Mouse (Mus musculus) ES-E14 (cell line): Measurements from ENCODE around the gene Srpr. TPM values are rescaled to one million over a fixed set of nuclear protein-coding genes. Genes with fewer than 3 reads are reported as not detected.
A peak's percentile ranks its signal among the peaks of the same experiment; 100 is the strongest.

Source experiments
- DNase-seq: peaks from one replicate; pipeline ENCODE4 v3.0.0-alpha.2; 2013; ENCODE audit warnings: low read depth, low spot score
- H3K27ac ChIP-seq: 2 replicates; pipeline ENCODE4 v1.5.1; 2012; ENCODE audit warnings: low read depth, mild to moderate bottlenecking, low read length, moderate library complexity, mixed read lengths; ENCODE audit not compliant: poor library complexity, insufficient read depth, severe bottlenecking
- H3K36me3 ChIP-seq: 2 replicates; pipeline ENCODE4 v1.6.1; 2012; ENCODE audit warnings: mild to moderate bottlenecking, low read length, moderate library complexity, mixed read lengths; ENCODE audit not compliant: control insufficient read depth, poor library complexity, insufficient read depth, severe bottlenecking
- H3K4me1 ChIP-seq, 2 experiments: fragments of 150-350 bp in 1 of 2; sonication (generic) in 1 of 2; 2 replicates each; pipeline ENCODE4 v1.6.1; 2012; ENCODE audit warnings: low read length in 2 of 2, mild to moderate bottlenecking in 1 of 2, mixed read lengths in 1 of 2; ENCODE audit not compliant: control insufficient read depth in 2 of 2, insufficient read depth in 2 of 2, poor library complexity in 1 of 2
- H3K4me3 ChIP-seq, 2 experiments: fragments of 150-350 bp in 1 of 2; sonication (generic) in 1 of 2; 2 replicates each; pipeline ENCODE4 v1.5.1; 2012; ENCODE audit warnings: low read length in 2 of 2, low read depth in 1 of 2, mild to moderate bottlenecking in 1 of 2, mixed read lengths in 1 of 2; ENCODE audit not compliant: insufficient read depth in 1 of 2, poor library complexity in 1 of 2, severe bottlenecking in 1 of 2
- H3K9ac ChIP-seq: 2 replicates; pipeline ENCODE4 v1.6.1; 2012; ENCODE audit warnings: low read depth, mild to moderate bottlenecking, low read length, mixed read lengths; ENCODE audit not compliant: poor library complexity, insufficient read depth, severe bottlenecking
- H3K9me3 ChIP-seq: fragments of 150-350 bp; sonication (generic); 2 replicates; pipeline ENCODE4 v1.6.1; 2012; ENCODE audit warnings: low read depth, mild to moderate bottlenecking, low read length; ENCODE audit not compliant: control insufficient read depth, insufficient read depth
- CHD2 ChIP-seq: IDR thresholded peaks from 2 replicates; pipeline ENCODE4 v1.6.1; 2014; ENCODE audit warnings: mild to moderate bottlenecking, low read depth, low read length, inconsistent platforms
- HCFC1 ChIP-seq: IDR thresholded peaks from 2 replicates; pipeline ENCODE4 v1.6.1; 2012; ENCODE audit warnings: low read length, inconsistent platforms, borderline replicate concordance; ENCODE audit not compliant: insufficient read depth
- MAFK ChIP-seq: IDR thresholded peaks from 2 replicates; pipeline ENCODE4 v1.6.1; 2014; ENCODE audit warnings: mild to moderate bottlenecking, low read depth, low read length, inconsistent platforms; ENCODE audit not compliant: insufficient read depth
- ZC3H11A ChIP-seq: IDR thresholded peaks from 2 replicates; pipeline ENCODE4 v1.6.1; 2012; ENCODE audit warnings: low read depth, mild to moderate bottlenecking, inconsistent platforms, low read length, borderline replicate concordance
- ZNF384 ChIP-seq: IDR thresholded peaks from 2 replicates; pipeline ENCODE4 v1.6.1; 2012; ENCODE audit warnings: low read depth, low read length, inconsistent platforms
- in situ Hi-C, 2 experiments: fragments of 600-800 bp; cut with MboI; formaldehyde crosslinking; loops; one replicate each; pipeline ENCODE4 v1.15.1; 2025; ENCODE audit warnings: low sequenced_read_pairs in 2 of 2, inconsistent platforms in 1 of 2; ENCODE audit not compliant: unreplicated experiment in 2 of 2
- total RNA-seq: library from RNA; depleted of rRNA; stranded (reverse); fragments of 300-350 nt; gene quantifications from 2 replicates; pipeline ENCODE4 v1.2.3, GENCODE M21; 2012

Srpr gene
- total RNA-seq, 1 experiment: 168 TPM

DNA sequence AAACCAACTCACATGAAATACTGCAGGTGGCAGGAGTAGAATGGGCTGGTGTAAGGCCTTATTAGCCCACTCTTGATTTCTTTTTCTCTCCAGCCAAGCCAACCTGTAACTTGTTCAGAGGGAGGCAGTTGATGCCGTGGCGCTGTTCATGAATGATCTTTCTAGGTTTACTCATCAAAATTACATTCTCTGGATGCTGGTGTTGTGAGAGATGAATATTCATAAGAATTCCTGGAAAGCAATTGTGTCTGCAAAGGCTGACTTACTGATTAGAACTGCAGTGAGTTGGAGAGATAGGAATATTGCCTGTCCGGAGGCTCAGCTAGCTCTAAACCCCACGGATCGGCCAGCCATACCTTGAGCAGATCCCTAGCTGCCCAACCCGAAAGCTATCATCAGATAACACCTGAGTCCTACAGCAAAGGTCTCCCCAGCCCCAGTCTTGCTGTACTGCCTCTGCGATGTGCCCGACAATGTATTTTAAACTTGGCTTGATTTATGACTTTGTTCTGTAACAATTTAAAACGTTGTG is 620 bp downstream of the Srpr start:
- H3K9me3 ChIP-seq: no peaks in the 10 kb centered on the region
- H3K36me3 ChIP-seq: peaks cover 10% of the 10 kb centered on the region
- no peak overlapping the region for H3K4me3 ChIP-seq
- H3K4me1 ChIP-seq: peaks cover 2 to 4% of the 10 kb centered on the region in 2 experiments; a peak in 2 of 4 replicates
- DNase-seq: no peak
- TF ChIP-seq CHD2: no peak
- TF ChIP-seq ZC3H11A: no peak
- TF ChIP-seq MAFK: no peak
- TF ChIP-seq ZNF384: no peak
- no peak overlapping the region for H3K27ac ChIP-seq
- H3K9ac ChIP-seq: no peak overlapping the region
- in situ Hi-C loops: no loop called here

DNA sequence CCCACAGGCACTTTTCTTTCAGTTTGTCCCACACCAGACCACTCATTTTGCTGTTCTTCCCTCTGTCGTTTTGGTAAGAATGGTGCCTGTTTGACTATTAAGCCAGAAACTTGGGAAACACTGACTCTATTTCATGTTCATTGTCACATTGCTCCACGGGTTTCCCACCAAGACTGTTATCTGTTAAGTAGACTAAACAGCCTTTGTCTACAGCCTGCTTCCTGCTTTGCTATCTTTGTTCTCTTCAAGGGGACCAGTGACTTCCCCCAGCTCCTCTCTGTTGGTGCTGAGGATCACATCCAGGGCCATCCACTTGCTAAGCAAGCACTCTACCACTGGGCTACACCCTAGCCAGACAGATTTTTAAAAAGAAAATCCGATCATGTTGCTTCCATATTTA is 3.6 kb downstream of the Srpr start:
- H3K4me3 ChIP-seq: no peak overlapping the region
- peaks cover 23% of the 10 kb centered on the region for H3K36me3 ChIP-seq
- no peak for DNase-seq
- TF ChIP-seq HCFC1: no peak
- no peak for TF ChIP-seq ZNF384
- TF ChIP-seq ZC3H11A: no peak
- TF ChIP-seq CHD2: no peak
- no peak for TF ChIP-seq MAFK
- no peak overlapping the region for H3K9ac ChIP-seq
- H3K9me3 ChIP-seq: no peaks in the 10 kb centered on the region
- peaks cover 2 to 4% of the 10 kb centered on the region in 2 experiments; a peak in 2 of 4 replicates for H3K4me1 ChIP-seq
- in situ Hi-C loops: no loop called here
- H3K27ac ChIP-seq: no peak overlapping the region

DNA sequence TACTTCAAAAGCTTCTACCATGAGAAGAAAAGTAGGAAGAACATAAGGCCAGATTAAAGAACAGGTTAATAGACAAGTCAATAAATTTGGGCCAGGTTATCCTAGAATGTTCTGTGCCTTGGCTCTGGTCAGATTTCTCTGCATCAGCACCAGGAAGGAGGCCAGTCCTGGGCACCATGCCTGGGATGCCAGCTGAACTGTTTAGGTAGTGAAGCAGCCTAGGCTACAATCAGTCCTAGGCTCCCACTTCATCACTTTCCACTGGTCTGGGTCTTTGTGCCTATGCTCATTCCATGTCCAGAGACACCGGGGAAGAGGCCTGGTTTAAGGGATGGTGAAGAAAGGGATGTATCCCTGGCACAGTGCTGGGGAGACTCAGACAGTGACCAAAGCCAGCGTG is 4.4 kb downstream of the Srpr start:
- no peak for DNase-seq
- Histone ChIP-seq H3K36me3 (peaks cover 29% of the 10 kb centered on the region), H3K9ac (no peak overlapping the region), H3K27ac (no peak overlapping the region), H3K4me3 (no peak overlapping the region), H3K9me3 (no peaks in the 10 kb centered on the region), H3K4me1 (peaks cover 2 to 4% of the 10 kb centered on the region in 2 experiments; a peak in 2 of 4 replicates)
- in situ Hi-C loops: no loop called here
- TF ChIP-seq MAFK (no peak), ZNF384 (no peak), HCFC1 (no peak), ZC3H11A (no peak), CHD2 (no peak)

DNA sequence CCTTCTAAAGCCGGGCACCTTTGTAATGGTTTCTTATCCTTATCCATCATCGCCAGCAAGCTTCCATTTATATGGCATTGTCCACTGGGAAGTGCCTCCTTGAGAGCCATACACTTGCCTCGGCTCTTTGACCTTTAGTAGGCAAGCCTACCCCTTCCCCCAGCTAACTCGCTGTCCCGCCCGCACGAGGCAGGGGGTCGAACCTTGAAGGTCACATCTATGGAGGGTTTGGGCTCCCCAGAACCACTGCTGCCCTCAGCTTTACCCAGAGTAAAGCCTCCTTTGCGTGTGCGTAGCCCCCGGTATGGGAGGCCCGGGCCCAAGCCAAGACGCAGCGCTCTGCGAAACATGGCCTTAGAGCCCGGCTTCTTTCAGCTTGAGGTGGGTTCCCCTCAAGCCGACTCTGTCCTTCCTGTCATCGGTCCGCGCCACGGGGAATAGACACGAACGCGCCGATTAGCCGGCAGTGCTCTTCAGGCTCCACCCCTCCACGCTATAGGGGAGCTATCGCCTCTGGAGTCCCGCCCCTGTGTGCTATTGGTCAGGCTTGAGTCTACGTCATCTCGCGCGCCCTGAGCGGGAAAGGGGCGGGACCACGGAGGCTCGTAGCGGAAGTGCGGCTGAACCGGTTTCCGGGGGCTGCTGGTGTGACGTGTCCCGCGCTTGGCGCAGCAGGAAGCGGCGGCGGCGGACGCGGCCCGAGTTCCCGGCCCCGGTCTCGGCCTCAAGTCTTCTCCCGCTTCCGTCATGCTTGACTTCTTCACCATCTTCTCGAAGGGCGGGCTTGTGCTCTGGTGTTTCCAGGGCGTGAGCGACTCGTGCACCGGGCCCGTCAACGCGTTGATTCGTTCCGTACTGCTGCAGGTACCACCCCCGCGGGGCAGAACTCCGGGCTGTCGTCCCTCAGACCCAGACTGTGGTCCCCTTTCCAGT is 10.8 kb downstream of the Srpr start, which contains the start of gene Foxred1:
Gene Foxred1, minus strand, starts transcription at position 514 of the 933 bp plus-strand sequence.
- Histone ChIP-seq H3K4me3 (peak within 1 kb of the TSS; percentile 88 to 90), H3K9me3 (no peaks in the 10 kb centered on the region), H3K36me3 (peaks cover 43% of the 10 kb centered on the region), H3K27ac (peak within 1 kb of the TSS; percentile 83), H3K9ac (peak within 1 kb of the TSS; percentile 95), H3K4me1 (peaks cover 4 to 9% of the 10 kb centered on the region in 2 experiments; a peak in 2 of 4 replicates)
- DNase-seq: peak; percentile 98
- TF ChIP-seq HCFC1 (peak; percentile 78), ZC3H11A (no peak), CHD2 (peak; percentile 82; the same call in 1 of the 2 replicates)
- in situ Hi-C loops: no loop called here
